Mouse (Mus musculus): ENCODE data around the gene Chn2.

- TF ChIP-seq CTCF (conservative IDR thresholded peaks at IDR 0.05; ENCODE audit: low read length) (no peak), POU5F1 (IDR thresholded peaks at IDR 0.05; ENCODE audit: borderline replicate concordance, low read length) (no peak), NANOG (IDR thresholded peaks at IDR 0.05; ENCODE audit: borderline replicate concordance, low read length) (no peak)
These were observed 53.6 kb downstream of the Chn2 start for GRCm38 (mm10) chr6:54092920-54093319.

Measured in E14TG2a.4 (cell line).